Mouse (Mus musculus) olfactory bulb, adult 2 months (tissue): ENCODE measurements around the gene Rab33b. TPM values are rescaled to one million over a fixed set of nuclear protein-coding genes. Genes with fewer than 3 reads are reported as not detected.

Source experiments
- H3K27ac ChIP-seq: fragments of 200-500 bp; 2 replicates; pipeline ENCODE4 v1.5.1; 2012; ENCODE audit warnings: low read depth, low read length; ENCODE audit not compliant: insufficient read depth
- H3K4me1 ChIP-seq: fragments of 200-500 bp; 2 replicates; pipeline ENCODE4 v1.6.1; 2012; ENCODE audit warnings: low read length; ENCODE audit not compliant: control insufficient read depth, insufficient read depth
- H3K4me3 ChIP-seq: fragments of 200-500 bp; 2 replicates; pipeline ENCODE4 v1.5.1; 2012; ENCODE audit warnings: mild to moderate bottlenecking, low read depth, low read length, moderate library complexity; ENCODE audit not compliant: insufficient read depth
- CTCF ChIP-seq: fragments of 200-500 bp; IDR thresholded peaks from 2 replicates; pipeline ENCODE4 v1.5.1; 2012; ENCODE audit warnings: low read depth, mild to moderate bottlenecking, low read length, moderate library complexity; ENCODE audit not compliant: insufficient read depth
- POLR2A ChIP-seq: fragments of 200-500 bp; IDR thresholded peaks from 2 replicates; pipeline ENCODE4 v1.6.1; 2012; ENCODE audit warnings: mild to moderate bottlenecking, low read depth, low read length, moderate library complexity; ENCODE audit not compliant: insufficient read depth
- WGBS: fragments of 180-500 bp; shearing (Covaris S2); methylation state at CpG from one replicate; pipeline ENCODE4 v1.1.7; 2018; 5-methylcytosine and 5-hydroxymethylcytosine counted together
- polyA plus RNA-seq: library from polyadenylated mRNA; stranded (reverse); fragments of >200 nt; gene quantifications from 2 replicates; pipeline ENCODE4 v1.2.4, GENCODE M21; 2012; ENCODE audit warnings: low replicate concordance; ENCODE audit not compliant: missing spikeins, insufficient read depth, insufficient read length

Gene Rab33b
- polyA plus RNA-seq, 1 experiment = not detected

- 59% methylated on average over 4 of the region's 4 CpGs for WGBS
- no peak overlapping the region for H3K4me3 ChIP-seq
These were observed 1.6 kb downstream of the Rab33b start for GRCm38 (mm10) chr3:51485347-51485746.

GRCm38 (mm10) chr3:51486491-51487195 is 2.9 kb downstream of the Rab33b start:
- Histone ChIP-seq H3K27ac (no peak overlapping the region), H3K4me3 (no peak overlapping the region), H3K4me1 (peaks cover 5% of the 10 kb centered on the region; the same call in 1 of the 2 replicates)
- TF ChIP-seq POLR2A (no peak), CTCF (no peak)
- WGBS = 74% methylated on average over 4 of the region's 4 CpGs

More at GRCm38 (mm10) chr3:51485347-51485746, 1.6 kb downstream of the Rab33b start:
- peaks cover 5% of the 10 kb centered on the region; the same call in 1 of the 2 replicates for H3K4me1 ChIP-seq
- H3K27ac ChIP-seq = no peak overlapping the region
- TF ChIP-seq POLR2A (no peak), CTCF (no peak)

GRCm38 (mm10) chr3:51490088-51490753 is 6.5 kb downstream of the Rab33b start:
- WGBS = 64% methylated on average over 7 of the region's 7 CpGs
- no peak overlapping the region for H3K4me3 ChIP-seq
- peak overlapping the region; percentile 73; the same call in 1 of the 2 replicates for H3K27ac ChIP-seq
- peaks cover 10% of the 10 kb centered on the region; the same call in 1 of the 2 replicates for H3K4me1 ChIP-seq
- no peak for TF ChIP-seq POLR2A
- no peak for TF ChIP-seq CTCF

GRCm38 (mm10) chr3:51493272-51493838 is 9.6 kb downstream of the Rab33b start:
- WGBS = 80% methylated on average over 13 of the region's 13 CpGs
- Histone ChIP-seq H3K4me3 (no peak overlapping the region), H3K27ac (no peak overlapping the region), H3K4me1 (peaks cover 5% of the 10 kb centered on the region; the same call in 1 of the 2 replicates)
- no peak for TF ChIP-seq POLR2A
- no peak for TF ChIP-seq CTCF

- no peak overlapping the region for H3K4me3 ChIP-seq
- TF ChIP-seq CTCF (no peak), POLR2A (no peak)
- WGBS = 67% methylated on average over 2 of the region's 2 CpGs
- H3K4me1 ChIP-seq = peaks cover 5% of the 10 kb centered on the region; the same call in 1 of the 2 replicates
- H3K27ac ChIP-seq = no peak overlapping the region
These were observed 10.7 kb downstream of the Rab33b start for GRCm38 (mm10) chr3:51494466-51494865.

- H3K27ac ChIP-seq = no peak overlapping the region
These were observed 11.9 kb downstream of the Rab33b start for GRCm38 (mm10) chr3:51495646-51496045.

GRCm38 (mm10) chr3:51497978-51498377 is 14.3 kb downstream of the Rab33b start:
- 100% methylated on average over 1 of the region's 1 CpGs for WGBS
- H3K4me3 ChIP-seq = no peak overlapping the region
- peaks cover 3% of the 10 kb centered on the region; the same call in 1 of the 2 replicates for H3K4me1 ChIP-seq
- TF ChIP-seq POLR2A = no peak
- no peak for TF ChIP-seq CTCF
- H3K27ac ChIP-seq = no peak overlapping the region

More at GRCm38 (mm10) chr3:51495646-51496045, 11.9 kb downstream of the Rab33b start:
- Histone ChIP-seq H3K4me3 (no peak overlapping the region), H3K4me1 (peaks cover 5% of the 10 kb centered on the region; the same call in 1 of the 2 replicates)
- TF ChIP-seq CTCF (no peak), POLR2A (no peak)
- 94% methylated on average over 9 of the region's 9 CpGs for WGBS

GRCm38 (mm10) chr3:51498659-51499058 is 14.9 kb downstream of the Rab33b start:
- no peak overlapping the region for H3K27ac ChIP-seq
- 75% methylated on average over 5 of the region's 5 CpGs for WGBS

GRCm38 (mm10) chr3:51499876-51500275 is 16.2 kb downstream of the Rab33b start:
- TF ChIP-seq CTCF (no peak), POLR2A (no peak)
- Histone ChIP-seq H3K4me3 (no peak overlapping the region), H3K4me1 (no peaks in the 10 kb centered on the region; the same call in 1 of the 2 replicates), H3K27ac (no peak overlapping the region)
- WGBS = 96% methylated on average over 4 of the region's 4 CpGs

More at GRCm38 (mm10) chr3:51498659-51499058, 14.9 kb downstream of the Rab33b start:
- Histone ChIP-seq H3K4me3 (no peak overlapping the region), H3K4me1 (no peaks in the 10 kb centered on the region)
- no peak for TF ChIP-seq POLR2A
